Mouse (Mus musculus): ENCODE measurements around the gene Tmem182. TPM values are rescaled to one million over a fixed set of nuclear protein-coding genes. Genes with fewer than 3 reads are reported as not detected.
A peak's percentile ranks its signal among the peaks of the same experiment; 100 is the strongest.

The Tmem182 gene
- total and polyA plus RNA-seq, 2 experiments from 2014 or later: 0.05 to 0.21 TPM

GRCm38 (mm10) chr1:40776763-40777162, 28.6 kb upstream of the Tmem182 start:
- H3K27ac ChIP-seq (ENCODE audit: low read depth, low read length): no peak overlapping the region
- WGBS: 92% methylated on average over 3 of the region's 3 CpGs
- TF ChIP-seq CTCF (IDR thresholded peaks at IDR 0.05): no peak
- H3K4me3 ChIP-seq (ENCODE audit: low read depth, low read length): no peak overlapping the region
- no peaks in the 10 kb centered on the region for H3K4me1 ChIP-seq (ENCODE audit: insufficient read depth, low read length)
- no peak for ATAC-seq (ENCODE audit: low FRiP score)
- DNase-seq (ENCODE audit: low spot score): no peak
- H3K9ac ChIP-seq (replicated peaks; ENCODE audit: low read length, poor library complexity, severe bottlenecking): no peak overlapping the region
- no peaks in the 10 kb centered on the region for H3K27me3 ChIP-seq (ENCODE audit: insufficient read depth, low read length)
- 0 out of 2 replicates have a peak, but pooled peaks cover 11% of the 10 kb centered on the region for H3K9me3 ChIP-seq (ENCODE audit: low read length)
- no peak overlapping the region for H3K4me2 ChIP-seq (ENCODE audit: low read depth, low read length, poor library complexity, severe bottlenecking)
- peaks cover 37% of the 10 kb centered on the region for H3K36me3 ChIP-seq (ENCODE audit: insufficient read depth, low read length)

GRCm38 (mm10) chr1:40783450-40783849, 22.0 kb upstream of the Tmem182 start:
- no peak overlapping the region for H3K4me3 ChIP-seq (ENCODE audit: low read depth, low read length)
- 93% methylated on average over 7 of the region's 7 CpGs for WGBS
- no peak for DNase-seq (ENCODE audit: low spot score)
- H3K9me3 ChIP-seq (ENCODE audit: low read length): 0 out of 2 replicates have a peak, but pooled peaks cover 10% of the 10 kb centered on the region
- H3K9ac ChIP-seq (replicated peaks; ENCODE audit: low read length, poor library complexity, severe bottlenecking): no peak overlapping the region
- no peak overlapping the region for H3K27ac ChIP-seq (ENCODE audit: low read depth, low read length)
- H3K27me3 ChIP-seq (ENCODE audit: insufficient read depth, low read length): no peaks in the 10 kb centered on the region
- no peak for TF ChIP-seq CTCF (IDR thresholded peaks at IDR 0.05)
- ATAC-seq (ENCODE audit: low FRiP score): no peak
- no peak overlapping the region for H3K4me2 ChIP-seq (ENCODE audit: low read depth, low read length, poor library complexity, severe bottlenecking)
- peaks cover 32% of the 10 kb centered on the region for H3K36me3 ChIP-seq (ENCODE audit: insufficient read depth, low read length)
- no peaks in the 10 kb centered on the region for H3K4me1 ChIP-seq (ENCODE audit: insufficient read depth, low read length)

GRCm38 (mm10) chr1:40784306-40784705, 21.1 kb upstream of the Tmem182 start:
- DNase-seq (ENCODE audit: low spot score): no peak
- Histone ChIP-seq H3K9me3 (ENCODE audit: low read length) (0 out of 2 replicates have a peak, but pooled peaks cover 3% of the 10 kb centered on the region), H3K9ac (replicated peaks; ENCODE audit: low read length, poor library complexity, severe bottlenecking) (no peak overlapping the region), H3K4me1 (ENCODE audit: insufficient read depth, low read length) (0 out of 2 replicates have a peak, but pooled peaks cover 2% of the 10 kb centered on the region), H3K27ac (ENCODE audit: low read depth, low read length) (no peak overlapping the region), H3K4me2 (ENCODE audit: low read depth, low read length, poor library complexity, severe bottlenecking) (no peak overlapping the region), H3K36me3 (ENCODE audit: insufficient read depth, low read length) (peaks cover 23% of the 10 kb centered on the region), H3K4me3 (ENCODE audit: low read depth, low read length) (no peak overlapping the region), H3K27me3 (ENCODE audit: insufficient read depth, low read length) (no peaks in the 10 kb centered on the region)
- no peak for TF ChIP-seq CTCF (IDR thresholded peaks at IDR 0.05)
- no peak for ATAC-seq (ENCODE audit: low FRiP score)
- 90% methylated on average over 9 of the region's 9 CpGs for WGBS

GRCm38 (mm10) chr1:40785876-40786445, 19.4 kb upstream of the Tmem182 start:
- TF ChIP-seq CTCF (IDR thresholded peaks at IDR 0.05): no peak
- Histone ChIP-seq H3K4me2 (ENCODE audit: low read depth, low read length, poor library complexity, severe bottlenecking) (no peak overlapping the region), H3K9ac (replicated peaks; ENCODE audit: low read length, poor library complexity, severe bottlenecking) (no peak overlapping the region), H3K36me3 (ENCODE audit: insufficient read depth, low read length) (peaks cover 16% of the 10 kb centered on the region; the same call in 1 of the 2 replicates), H3K4me3 (ENCODE audit: low read depth, low read length) (no peak overlapping the region), H3K27me3 (ENCODE audit: insufficient read depth, low read length) (no peaks in the 10 kb centered on the region), H3K27ac (ENCODE audit: low read depth, low read length) (no peak overlapping the region), H3K4me1 (ENCODE audit: insufficient read depth, low read length) (peaks cover 8% of the 10 kb centered on the region; the same call in 1 of the 2 replicates), H3K9me3 (ENCODE audit: low read length) (no peaks in the 10 kb centered on the region)
- DNase-seq (ENCODE audit: low spot score) (no peak), ATAC-seq (ENCODE audit: low FRiP score) (no peak)
- 91% methylated on average over 11 of the region's 11 CpGs for WGBS

- 75% methylated on average over 6 of the region's 6 CpGs for WGBS
- ATAC-seq (ENCODE audit: low FRiP score) (no peak), DNase-seq (ENCODE audit: low spot score) (no peak)
- peak; percentile 16; the same call in 1 of the 2 replicates for TF ChIP-seq CTCF (IDR thresholded peaks at IDR 0.05)
- no peaks in the 10 kb centered on the region for H3K27me3 ChIP-seq (ENCODE audit: insufficient read depth, low read length)
- H3K27ac ChIP-seq (ENCODE audit: low read depth, low read length): no peak overlapping the region
- peaks cover 8% of the 10 kb centered on the region; the same call in 1 of the 2 replicates for H3K4me1 ChIP-seq (ENCODE audit: insufficient read depth, low read length)
- no peak overlapping the region for H3K4me3 ChIP-seq (ENCODE audit: low read depth, low read length)
- no peak overlapping the region for H3K9ac ChIP-seq (replicated peaks; ENCODE audit: low read length, poor library complexity, severe bottlenecking)
- H3K4me2 ChIP-seq (ENCODE audit: low read depth, low read length, poor library complexity, severe bottlenecking): no peak overlapping the region
- H3K9me3 ChIP-seq (ENCODE audit: low read length): no peaks in the 10 kb centered on the region
- 0 out of 2 replicates have a peak, but pooled peaks cover 5% of the 10 kb centered on the region for H3K36me3 ChIP-seq (ENCODE audit: insufficient read depth, low read length)
Observed at GRCm38 (mm10) chr1:40788956-40789355, 16.4 kb upstream of the Tmem182 start.

- 14% methylated on average over 5 of the region's 5 CpGs for WGBS
- ATAC-seq (ENCODE audit: low FRiP score) (peak; percentile 45; the same call in 1 of the 2 replicates), DNase-seq (ENCODE audit: low spot score) (peak; percentile 28)
- Histone ChIP-seq H3K4me2 (ENCODE audit: low read depth, low read length, poor library complexity, severe bottlenecking) (peak overlapping the region; percentile 84), H3K9ac (replicated peaks; ENCODE audit: low read length, poor library complexity, severe bottlenecking) (peak overlapping the region; percentile 63), H3K27me3 (ENCODE audit: insufficient read depth, low read length) (no peaks in the 10 kb centered on the region), H3K9me3 (ENCODE audit: low read length) (no peaks in the 10 kb centered on the region), H3K36me3 (ENCODE audit: insufficient read depth, low read length) (no peaks in the 10 kb centered on the region), H3K4me1 (ENCODE audit: insufficient read depth, low read length) (peaks cover 8% of the 10 kb centered on the region; the same call in 1 of the 2 replicates), H3K27ac (ENCODE audit: low read depth, low read length) (no peak overlapping the region), H3K4me3 (ENCODE audit: low read depth, low read length) (peak overlapping the region; percentile 71)
- no peak for TF ChIP-seq CTCF (IDR thresholded peaks at IDR 0.05)
Observed at GRCm38 (mm10) chr1:40789666-40790233, 15.7 kb upstream of the Tmem182 start.
